Mouse (Mus musculus) spleen, postnatal 36 days (tissue): ENCODE data around the gene Nprl2.

Experiments
- DNase-seq, 2 experiments: peaks; one replicate each; pipeline ENCODE4 v3.0.0; 2022; ENCODE audit warnings: low spot score in 2 of 2, mixed read lengths in 1 of 2

Gene Nprl2

GRCm38 (mm10) chr9:107534408-107535202, 7.4 kb upstream of the Nprl2 start:
- DNase-seq = no peak

GRCm38 (mm10) chr9:107538231-107538630, 3.8 kb upstream of the Nprl2 start:
- no peak for DNase-seq

GRCm38 (mm10) chr9:107538711-107539110, 3.3 kb upstream of the Nprl2 start:
- no peak for DNase-seq

DNA sequence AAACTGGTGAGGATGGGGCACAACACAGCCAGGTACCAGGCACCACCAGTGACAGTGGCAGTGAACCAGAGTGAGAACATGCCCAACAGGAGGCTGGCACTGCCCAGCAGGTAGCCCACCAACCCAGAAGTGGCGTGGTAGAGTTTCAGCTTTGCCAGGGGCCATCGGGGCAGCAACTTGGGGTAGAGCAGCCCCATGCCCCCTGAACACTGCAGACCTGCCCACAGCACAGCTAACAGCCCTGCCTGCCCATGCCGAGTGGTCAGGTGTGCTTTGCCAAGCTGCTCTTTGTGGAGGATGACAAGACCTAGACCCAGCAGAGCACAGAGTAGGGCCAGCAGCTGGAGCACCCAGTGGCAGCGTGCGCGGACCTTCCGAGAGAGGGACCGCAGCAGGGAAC, 2.1 kb upstream of the Nprl2 start:
- DNase-seq = no peak

DNA sequence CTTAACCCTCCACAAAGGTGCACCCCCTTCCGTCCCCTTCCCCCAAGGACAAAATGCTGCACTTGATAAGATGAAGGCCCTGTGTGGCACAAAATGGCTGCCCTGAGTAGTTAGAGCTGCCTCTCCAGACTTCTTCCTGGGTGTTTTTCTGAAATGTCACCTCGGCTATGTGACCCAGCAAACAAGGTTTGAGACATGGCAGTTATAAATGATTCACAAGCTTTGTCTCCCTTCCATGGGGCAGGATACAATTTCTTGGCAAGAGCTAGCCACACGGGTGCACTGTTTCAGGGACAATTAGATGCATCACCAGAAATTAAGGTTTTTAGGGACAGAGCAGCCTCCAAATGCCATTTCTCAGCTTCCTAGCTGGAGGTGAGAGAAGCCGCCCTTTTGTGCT, 1.6 kb upstream of the Nprl2 start:
- no peak for DNase-seq

DNA sequence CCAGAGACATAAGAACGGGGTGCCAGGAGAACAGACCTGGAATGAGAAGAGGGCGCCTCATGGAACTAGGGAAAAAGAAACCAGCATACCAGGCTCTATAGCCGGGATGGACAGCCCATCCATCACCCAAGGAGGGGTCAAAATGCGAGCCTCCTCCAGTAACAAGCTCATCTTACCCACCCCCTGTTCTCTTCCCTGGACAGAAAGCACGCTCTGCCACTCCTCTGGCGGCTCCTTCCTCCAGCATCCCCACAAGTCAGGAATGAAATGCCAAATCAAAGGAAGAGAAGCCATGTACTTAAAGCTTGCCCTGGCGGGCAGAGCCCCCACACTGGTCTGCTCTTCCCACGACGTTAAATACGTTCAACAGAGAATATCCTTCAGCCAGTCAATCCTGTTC, 1.0 kb upstream of the Nprl2 start:
- no peak for DNase-seq

DNA sequence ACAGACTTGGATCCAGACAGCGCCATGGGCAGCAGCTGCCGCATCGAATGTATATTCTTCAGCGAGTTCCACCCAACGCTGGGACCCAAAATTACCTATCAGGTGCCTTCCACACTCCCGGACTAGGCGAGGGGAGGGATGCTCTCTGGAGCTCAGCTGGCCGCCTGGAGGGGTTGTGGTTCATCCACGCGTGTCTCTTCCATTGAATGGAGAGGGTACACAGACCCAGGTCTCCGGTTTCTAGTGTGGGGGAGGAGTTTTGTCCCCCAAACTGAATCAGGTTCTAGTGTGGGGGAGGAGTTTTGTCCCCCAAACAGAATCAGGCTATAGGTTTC, 293 bp downstream of the Nprl2 start:
- no peak for DNase-seq

DNA sequence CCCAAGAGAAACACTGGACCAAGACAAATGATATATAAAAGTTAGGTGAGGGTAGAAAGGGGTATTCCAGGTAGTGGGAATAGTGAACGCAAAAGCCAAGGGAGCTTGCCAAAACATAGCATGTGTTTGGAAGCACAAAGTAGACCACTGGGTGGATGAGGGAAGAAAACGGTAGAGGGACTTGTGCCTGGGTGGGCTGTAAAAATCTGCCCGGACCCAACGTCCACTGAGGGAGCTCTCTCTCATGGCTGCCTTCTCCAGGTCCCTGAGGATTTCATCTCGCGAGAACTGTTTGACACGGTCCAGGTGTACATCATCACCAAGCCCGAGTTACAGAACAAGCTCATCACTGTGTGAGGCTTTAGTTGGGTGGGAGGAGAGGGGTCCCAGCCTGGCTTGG, 695 bp downstream of the Nprl2 start:
- DNase-seq = no peak

GRCm38 (mm10) chr9:107543299-107543698, 1.3 kb downstream of the Nprl2 start:
- no peak for DNase-seq

DNA sequence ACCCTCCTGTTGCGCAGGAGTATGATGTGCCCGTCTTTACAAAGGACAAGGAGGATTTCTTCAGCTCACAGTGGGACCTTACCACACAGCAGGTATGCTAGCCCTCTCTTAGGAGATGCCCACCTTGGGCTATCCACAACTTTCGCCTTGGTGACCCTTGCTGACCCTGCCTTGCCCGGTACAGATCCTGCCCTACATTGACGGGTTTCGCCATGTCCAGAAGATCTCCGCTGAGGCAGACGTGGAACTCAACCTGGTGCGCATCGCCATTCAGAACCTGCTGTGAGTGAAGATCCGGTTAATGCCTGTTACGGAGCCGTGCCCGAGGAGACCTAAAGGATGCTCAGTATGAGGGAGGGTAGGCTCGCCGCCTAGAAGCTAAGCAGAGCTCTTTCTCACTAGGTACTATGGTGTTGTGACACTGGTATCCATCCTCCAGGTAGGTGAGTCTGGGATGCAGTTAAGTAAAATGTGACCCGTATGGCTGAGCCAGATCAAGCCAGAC, 2.2 kb downstream of the Nprl2 start:
- no peak for DNase-seq

GRCm38 (mm10) chr9:107544729-107545128, 2.7 kb downstream of the Nprl2 start:
- DNase-seq = no peak

- DNase-seq = no peak
Measured at GRCm38 (mm10) chr9:107545199-107545598, 3.2 kb downstream of the Nprl2 start.

DNA sequence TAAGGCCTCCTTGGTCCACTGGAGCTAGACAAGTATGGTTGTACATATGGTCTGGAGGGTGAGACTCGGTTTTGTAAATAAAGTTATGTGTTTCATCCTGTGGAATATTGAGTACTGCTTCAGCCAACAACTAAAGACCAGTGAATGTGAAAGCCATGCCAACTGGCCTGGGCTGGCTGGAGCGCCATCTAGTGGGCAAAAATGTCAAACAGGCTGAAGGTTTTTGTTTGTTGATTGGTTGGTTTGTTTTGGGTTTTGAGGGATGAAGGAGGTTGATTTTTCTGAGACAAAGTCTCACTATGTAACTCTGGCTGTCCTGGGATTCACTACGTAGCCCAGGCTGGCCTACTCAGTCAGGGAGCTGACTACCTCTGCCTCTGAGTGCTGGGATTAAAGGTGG, 3.6 kb downstream of the Nprl2 start:
- peak; percentile 60 to 65 for DNase-seq

DNA sequence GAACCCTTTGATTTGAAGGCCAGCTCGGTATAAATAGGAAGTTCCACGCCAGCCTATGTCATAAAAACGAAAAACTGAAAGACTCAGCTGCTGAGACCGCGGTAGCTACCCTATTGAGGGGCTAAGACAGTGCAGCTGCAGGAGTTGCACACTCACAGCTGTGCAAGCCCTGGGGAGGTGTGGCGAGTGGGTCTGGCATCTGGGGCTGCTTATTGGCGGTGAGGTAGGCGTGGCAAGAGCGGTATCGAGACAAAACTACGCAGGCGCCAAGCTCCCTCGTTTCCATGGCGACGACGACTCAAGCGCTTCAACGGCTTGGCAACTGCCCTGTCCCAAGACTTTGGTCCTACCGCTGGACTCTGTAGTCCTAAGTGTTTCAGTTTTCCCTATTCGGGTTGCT, 5.0 kb downstream of the Nprl2 start, which contains the start of gene Zmynd10:
Zmynd10 (plus strand) TSS at position 273 of the 400 bp plus-strand sequence.
- DNase-seq = peak; percentile 82 to 87

GRCm38 (mm10) chr9:107547957-107548356, 5.9 kb downstream of the Nprl2 start:
- no peak for DNase-seq

- DNase-seq = no peak
Measured at GRCm38 (mm10) chr9:107548820-107549219, 6.8 kb downstream of the Nprl2 start.

DNA sequence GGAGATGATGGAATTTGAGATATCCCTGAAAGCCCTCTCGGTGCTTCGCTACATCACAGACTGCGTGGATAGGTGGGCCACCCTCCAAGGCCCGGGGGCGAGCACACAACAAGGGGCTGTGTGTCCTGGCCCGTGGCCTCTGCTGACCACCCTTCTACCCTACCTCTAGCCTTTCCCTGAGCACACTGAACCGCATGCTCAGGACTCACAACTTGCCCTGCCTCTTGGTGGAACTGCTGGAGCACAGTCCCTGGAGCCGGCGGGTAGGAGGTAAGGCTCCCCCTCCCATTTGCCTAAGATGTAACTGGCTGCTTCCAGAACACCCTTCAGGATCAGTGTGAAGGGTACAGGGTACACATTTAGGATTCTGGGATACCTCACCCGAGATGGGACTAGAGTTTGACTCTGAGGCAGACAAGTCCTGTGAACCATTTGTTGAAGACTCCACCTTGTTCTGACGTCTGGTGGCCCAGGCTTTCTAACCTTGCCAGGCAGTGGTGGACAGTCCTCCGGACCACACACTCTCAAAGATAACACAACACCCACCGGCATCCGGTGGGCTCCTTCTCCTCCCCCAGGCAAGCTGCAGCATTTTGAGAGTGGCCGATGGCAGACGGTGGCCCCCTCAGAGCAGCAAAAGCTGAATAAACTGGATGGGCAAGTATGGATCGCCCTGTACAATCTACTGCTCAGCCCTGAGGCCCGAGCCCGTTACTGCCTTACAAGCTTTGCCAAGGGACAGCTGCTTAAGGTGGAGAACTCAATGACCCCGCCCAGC, 7.5 kb downstream of the Nprl2 start:
- DNase-seq = no peak

GRCm38 (mm10) chr9:107550491-107551116, 8.6 kb downstream of the Nprl2 start:
- no peak for DNase-seq

DNA sequence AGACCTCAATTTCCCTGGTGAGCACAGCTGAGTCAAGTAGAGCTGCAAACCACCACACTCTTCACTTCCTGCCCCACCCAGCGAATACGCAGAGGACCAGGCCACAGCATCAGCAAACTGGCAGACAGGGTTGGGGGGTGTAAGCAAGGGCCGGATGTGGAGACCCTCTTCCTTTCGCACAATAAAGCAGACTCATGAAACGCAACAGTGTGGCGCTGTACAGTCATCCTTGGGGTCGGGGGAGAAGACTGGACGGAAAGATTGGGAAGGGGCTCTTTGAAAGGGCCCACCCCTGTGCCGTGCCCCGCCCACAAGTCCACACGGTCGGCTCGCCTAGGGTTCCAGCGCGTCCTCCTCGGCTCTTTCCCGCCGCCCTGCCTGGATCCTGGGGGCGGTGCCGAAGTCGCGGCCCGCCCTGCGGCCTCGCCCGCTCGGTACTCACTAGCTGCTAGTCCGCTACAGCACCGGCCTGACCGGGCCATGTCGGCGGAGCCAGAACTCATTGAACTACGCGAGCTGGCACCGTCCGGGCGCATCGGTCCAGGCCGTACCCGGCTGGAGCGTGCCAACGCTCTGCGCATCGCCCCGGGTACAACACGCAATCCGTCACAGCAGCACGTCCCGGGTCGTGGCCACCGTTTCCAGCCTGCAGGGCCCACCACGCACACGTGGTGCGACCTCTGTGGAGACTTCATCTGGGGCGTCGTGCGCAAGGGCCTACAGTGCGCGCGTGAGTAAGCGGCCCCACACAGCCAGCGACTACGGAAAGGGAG, 9.3 kb downstream of the Nprl2 start, which contains the start of gene Rassf1:
Rassf1 (plus strand) TSS at position 439 of the 773 bp plus-strand sequence.
- peak; percentile 84 to 87 for DNase-seq

GRCm38 (mm10) chr9:107551890-107552355, 9.9 kb downstream of the Nprl2 start:
- no peak for DNase-seq

DNA sequence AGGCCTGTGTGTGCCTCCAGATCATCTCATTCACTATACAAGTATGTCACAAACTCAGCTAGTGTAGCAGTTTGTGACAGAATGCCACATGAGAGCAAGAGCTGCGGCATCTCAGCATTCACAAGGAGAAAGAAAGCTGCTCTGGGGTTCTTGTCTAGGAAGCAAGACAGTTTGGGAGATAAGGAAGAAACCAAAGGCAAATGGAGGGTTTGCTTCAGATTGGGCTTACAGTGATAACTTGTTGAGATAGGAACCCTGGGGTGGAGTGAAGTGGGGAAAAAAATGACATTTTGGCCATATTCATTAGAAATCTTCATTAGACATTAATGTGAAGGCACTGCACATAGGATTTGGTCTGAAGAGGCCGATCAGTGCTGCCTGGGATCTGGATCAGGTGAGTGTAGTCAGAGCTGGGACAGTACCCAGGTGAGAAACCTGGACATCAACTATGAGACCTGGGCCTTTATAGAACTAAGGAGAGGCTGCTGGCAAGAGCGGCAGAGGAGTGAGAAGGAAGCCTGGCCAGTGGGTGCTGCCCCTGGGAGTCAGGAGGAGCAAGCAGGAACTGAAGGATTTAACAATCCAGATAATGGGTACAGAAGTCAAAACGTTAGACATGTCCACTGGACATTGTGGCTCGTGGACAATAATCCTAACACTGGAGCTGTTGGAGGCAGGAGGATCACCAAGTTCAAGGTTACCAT, 10.8 kb downstream of the Nprl2 start:
- DNase-seq = peak in 1 of 2 experiments; percentile 1
